Mouse (Mus musculus): ENCODE data around the gene Tac4. TPM values are rescaled to one million over a fixed set of nuclear protein-coding genes. Genes with fewer than 3 reads are reported as not detected.
A peak's percentile ranks its signal among the peaks of the same experiment; 100 is the strongest.

The Tac4 gene
- total and polyA plus RNA-seq, 3 experiments, result 0.19 TPM; not detected in 2

DNA sequence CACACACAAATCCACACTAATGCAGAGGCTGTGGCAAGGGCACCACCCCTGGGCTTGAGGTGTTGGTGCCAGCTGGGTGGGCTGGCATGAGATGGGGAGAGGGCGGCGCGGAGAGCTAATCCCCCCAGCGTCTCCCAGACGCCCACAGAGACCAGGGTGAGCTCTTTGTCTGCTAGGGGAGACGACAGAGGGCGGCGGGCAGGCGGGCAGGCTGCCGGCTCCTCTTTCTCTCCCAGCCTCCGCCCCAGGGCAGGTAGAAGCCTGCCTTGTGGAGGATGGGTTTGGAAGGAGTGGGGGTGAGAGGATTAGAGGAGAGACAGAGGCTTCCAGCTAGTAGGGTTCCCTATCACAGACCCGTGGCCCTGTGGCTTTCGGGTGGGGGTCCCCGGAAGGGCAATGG lies 14.3 kb upstream of the Tac4 start:
- Histone ChIP-seq H3K79me2 (replicated peaks; ENCODE audit: control insufficient read depth, extremely low read depth, insufficient read depth, poor library complexity, severe bottlenecking) (no peaks in the 10 kb centered on the region), H3K4me3 (replicated peaks in 1 of 3; ENCODE audit: low read depth in 2 of 3, low read length in 2 of 3, poor library complexity in 1 of 3) (no peak overlapping the region), H3K9ac (ENCODE audit: insufficient read depth, low read depth) (no peak overlapping the region), H3K9me3 (replicated peaks; ENCODE audit: low read length) (peaks cover 16% of the 10 kb centered on the region), H3K36me3 (replicated peaks in 1 of 2; ENCODE audit: control insufficient read depth in 1 of 2, insufficient read depth in 1 of 2, low read length in 1 of 2) (no peaks in the 10 kb centered on the region), H3K4me2 (ENCODE audit: insufficient read depth, low read depth, poor library complexity, severe bottlenecking) (no peak overlapping the region), H3K27ac (ENCODE audit: insufficient read depth, low read depth) (no peak overlapping the region), H3K4me1 (ENCODE audit: control insufficient read depth in 1 of 2, insufficient read depth in 2 of 2) (peaks cover 8 to 9% of the 10 kb centered on the region in 2 experiments), H3K27me3 (replicated peaks) (peaks cover 88% of the 10 kb centered on the region)
- no peak for TF ChIP-seq ZNF384 (IDR thresholded peaks at IDR 0.05; ENCODE audit: low read depth, low read length)
- in situ Hi-C loops (cut with MboI; ENCODE audit: low pct_ligation_motif_present, low pct_unique_long_range_greater_than_20kb, low sequenced_read_pairs) (no loop called here), dilution Hi-C loops (cut with MboI; ENCODE audit: extremely low pct_ligation_motif_present, extremely low pct_unique_long_range_greater_than_20kb, low sequenced_read_pairs) (loop anchor here (25.0 kb wide), 1 partner anchor 110 kb away; the partner anchor contains the start of gene Dlx4)
- no peak for DNase-seq (ENCODE audit: extremely low read depth)

DNA sequence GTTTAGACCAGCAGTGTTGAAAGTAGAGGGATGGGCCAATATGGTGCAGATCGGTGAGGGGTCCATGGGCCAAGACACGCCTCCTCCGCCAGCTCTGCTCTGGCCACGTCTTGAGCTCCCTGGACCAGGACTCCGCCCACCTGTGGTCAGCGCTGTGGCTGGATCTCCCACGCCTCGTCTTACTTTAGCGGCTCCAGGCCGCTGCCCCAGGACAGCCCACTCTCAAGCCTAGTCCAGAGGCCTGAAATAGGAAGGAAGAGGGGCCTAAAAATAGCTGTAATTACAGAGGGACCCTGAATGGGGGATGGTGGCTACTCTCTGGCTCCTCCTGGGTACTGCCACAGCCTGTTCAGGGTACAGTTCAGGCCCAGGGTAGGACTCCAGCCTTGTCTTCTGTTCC lies 11.2 kb upstream of the Tac4 start:
- H3K9me3 ChIP-seq (replicated peaks; ENCODE audit: low read length), result peaks cover 16% of the 10 kb centered on the region
- in situ Hi-C loops (cut with MboI; ENCODE audit: low pct_ligation_motif_present, low pct_unique_long_range_greater_than_20kb, low sequenced_read_pairs) (no loop called here), dilution Hi-C loops (cut with MboI; ENCODE audit: extremely low pct_ligation_motif_present, extremely low pct_unique_long_range_greater_than_20kb, low sequenced_read_pairs) (no loop called here)
- peaks cover 8 to 9% of the 10 kb centered on the region in 2 experiments for H3K4me1 ChIP-seq (ENCODE audit: control insufficient read depth in 1 of 2, insufficient read depth in 2 of 2)
- no peak for DNase-seq (ENCODE audit: extremely low read depth)
- H3K27me3 ChIP-seq (replicated peaks), result peaks cover 90% of the 10 kb centered on the region
- H3K79me2 ChIP-seq (replicated peaks; ENCODE audit: control insufficient read depth, extremely low read depth, insufficient read depth, poor library complexity, severe bottlenecking), result no peaks in the 10 kb centered on the region
- no peak overlapping the region for H3K4me2 ChIP-seq (ENCODE audit: insufficient read depth, low read depth, poor library complexity, severe bottlenecking)
- no peak overlapping the region for H3K9ac ChIP-seq (ENCODE audit: insufficient read depth, low read depth)
- no peak overlapping the region for H3K27ac ChIP-seq (ENCODE audit: insufficient read depth, low read depth)
- H3K4me3 ChIP-seq (replicated peaks in 1 of 3; ENCODE audit: low read depth in 2 of 3, low read length in 2 of 3, poor library complexity in 1 of 3), result no peak overlapping the region
- H3K36me3 ChIP-seq (replicated peaks in 1 of 2; ENCODE audit: control insufficient read depth in 1 of 2, insufficient read depth in 1 of 2, low read length in 1 of 2), result no peaks in the 10 kb centered on the region
- TF ChIP-seq UBTF (IDR thresholded peaks at IDR 0.05; ENCODE audit: low read depth, low read length), result no peak
- no peak for TF ChIP-seq E2F4 (IDR thresholded peaks at IDR 0.05; ENCODE audit: insufficient replicate concordance, low read depth, low read length)
- TF ChIP-seq MAX (IDR thresholded peaks at IDR 0.05; ENCODE audit: low read length), result no peak

GRCm38 (mm10) chr11:95251295-95251694 lies 10.0 kb upstream of the Tac4 start:
- H3K36me3 ChIP-seq (replicated peaks in 1 of 2; ENCODE audit: control insufficient read depth in 1 of 2, insufficient read depth in 1 of 2, low read length in 1 of 2), result no peaks in the 10 kb centered on the region
- peaks cover 16% of the 10 kb centered on the region for H3K9me3 ChIP-seq (replicated peaks; ENCODE audit: low read length)
- no peak overlapping the region for H3K27ac ChIP-seq (ENCODE audit: insufficient read depth, low read depth)
- peaks cover 8 to 9% of the 10 kb centered on the region in 2 experiments for H3K4me1 ChIP-seq (ENCODE audit: control insufficient read depth in 1 of 2, insufficient read depth in 2 of 2)
- in situ Hi-C loops (cut with MboI; ENCODE audit: low pct_ligation_motif_present, low pct_unique_long_range_greater_than_20kb, low sequenced_read_pairs) (no loop called here), dilution Hi-C loops (cut with MboI; ENCODE audit: extremely low pct_ligation_motif_present, extremely low pct_unique_long_range_greater_than_20kb, low sequenced_read_pairs) (no loop called here)
- H3K79me2 ChIP-seq (replicated peaks; ENCODE audit: control insufficient read depth, extremely low read depth, insufficient read depth, poor library complexity, severe bottlenecking), result no peaks in the 10 kb centered on the region
- no peak overlapping the region for H3K9ac ChIP-seq (ENCODE audit: insufficient read depth, low read depth)
- TF ChIP-seq RAD21 (IDR thresholded peaks at IDR 0.05; ENCODE audit: low read depth, low read length), result peak; percentile 98
- no peak for TF ChIP-seq ETS1 (conservative IDR thresholded peaks at IDR 0.05; ENCODE audit: low read depth, low read length)
- no peak for TF ChIP-seq PAX5 (IDR thresholded peaks at IDR 0.05; ENCODE audit: low read length)
- TF ChIP-seq MAX (IDR thresholded peaks at IDR 0.05; ENCODE audit: low read length), result no peak
- TF ChIP-seq POLR2AphosphoS2 (IDR thresholded peaks at IDR 0.05; ENCODE audit: low read depth, low read length), result no peak
- TF ChIP-seq ZKSCAN1 (IDR thresholded peaks at IDR 0.05; ENCODE audit: borderline replicate concordance, low read depth, low read length), result no peak
- no peak for TF ChIP-seq ZMIZ1 (IDR thresholded peaks at IDR 0.05; ENCODE audit: low read depth, low read length)
- TF ChIP-seq ZC3H11A (IDR thresholded peaks at IDR 0.05; ENCODE audit: low read depth, low read length), result peak; percentile 87
- TF ChIP-seq SMC3 (IDR thresholded peaks at IDR 0.05; ENCODE audit: low read depth, low read length), result peak; percentile 98
- TF ChIP-seq NELFE (IDR thresholded peaks at IDR 0.05; ENCODE audit: low read depth, low read length), result no peak; the same call in 1 of the 2 replicates
- TF ChIP-seq NRF1 (IDR thresholded peaks at IDR 0.05; ENCODE audit: low read depth, low read length), result no peak
- 0 out of 2 replicates have a peak, but pooled peaks have one; percentile 10 for TF ChIP-seq TCF12 (IDR thresholded peaks at IDR 0.05; ENCODE audit: low read depth, low read length)
- TF ChIP-seq CTCF (conservative IDR thresholded peaks at IDR 0.05 in 1 of 2, IDR thresholded peaks at IDR 0.05 in 1 of 2; ENCODE audit: low read depth in 2 of 2, low read length in 2 of 2), result peak; percentile 46 to 99
- TF ChIP-seq UBTF (IDR thresholded peaks at IDR 0.05; ENCODE audit: low read depth, low read length), result no peak
- TF ChIP-seq GABPA (IDR thresholded peaks at IDR 0.05; ENCODE audit: insufficient replicate concordance, low read depth, low read length), result no peak
- no peak overlapping the region for H3K4me2 ChIP-seq (ENCODE audit: insufficient read depth, low read depth, poor library complexity, severe bottlenecking)
- H3K27me3 ChIP-seq (replicated peaks), result peaks cover 91% of the 10 kb centered on the region
- DNase-seq (ENCODE audit: extremely low read depth), result peak; percentile 75
- no peak overlapping the region for H3K4me3 ChIP-seq (replicated peaks in 1 of 3; ENCODE audit: low read depth in 2 of 3, low read length in 2 of 3, poor library complexity in 1 of 3)
